Mouse (Mus musculus): ENCODE measurements around the gene D430042O09Rik.

The D430042O09Rik gene

DNA sequence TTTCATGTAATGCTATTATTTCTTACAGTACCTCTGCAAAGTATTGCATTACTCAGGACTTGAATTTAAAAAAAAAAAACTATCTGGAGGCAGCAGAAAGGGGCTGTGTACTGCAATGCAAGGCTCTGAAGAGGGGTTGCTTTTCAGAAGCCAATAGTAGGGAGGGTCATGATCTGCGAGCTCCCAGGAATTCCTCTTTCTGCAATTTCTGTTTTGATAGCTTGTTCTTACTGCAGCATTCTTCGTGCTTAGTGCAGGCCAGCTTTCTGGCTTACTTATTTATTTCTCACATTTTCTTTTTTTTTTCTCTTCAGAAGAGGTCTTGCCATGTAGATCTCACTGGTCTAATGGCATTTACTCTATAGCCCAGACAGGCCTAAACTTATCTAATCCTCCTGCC is 32.8 kb downstream of the D430042O09Rik start:
- DNase-seq (ENCODE audit: low spot score) = no peak

DNA sequence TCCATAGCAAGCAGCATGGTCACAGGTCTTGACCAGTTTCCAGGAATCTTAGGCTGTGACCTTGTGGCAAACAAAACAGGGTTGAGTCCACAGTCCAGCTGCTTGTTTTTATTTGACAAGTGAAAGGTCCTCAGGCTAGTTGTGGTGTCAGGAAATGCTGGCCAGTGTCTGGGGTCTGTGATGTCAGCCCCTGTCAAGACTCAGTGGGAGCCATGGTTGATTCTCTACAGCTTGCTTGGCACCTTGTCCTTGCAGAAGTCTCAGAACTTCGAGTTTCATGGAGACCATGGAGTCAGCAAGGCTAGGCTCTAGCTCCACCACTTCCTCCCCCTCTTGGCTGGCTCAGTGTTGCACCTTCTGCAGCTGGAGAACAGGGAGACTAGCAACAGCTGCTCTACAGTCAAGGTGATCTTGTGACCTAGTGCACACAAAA is 33.6 kb downstream of the D430042O09Rik start:
- peak; percentile 81 for DNase-seq (ENCODE audit: low spot score)

DNA sequence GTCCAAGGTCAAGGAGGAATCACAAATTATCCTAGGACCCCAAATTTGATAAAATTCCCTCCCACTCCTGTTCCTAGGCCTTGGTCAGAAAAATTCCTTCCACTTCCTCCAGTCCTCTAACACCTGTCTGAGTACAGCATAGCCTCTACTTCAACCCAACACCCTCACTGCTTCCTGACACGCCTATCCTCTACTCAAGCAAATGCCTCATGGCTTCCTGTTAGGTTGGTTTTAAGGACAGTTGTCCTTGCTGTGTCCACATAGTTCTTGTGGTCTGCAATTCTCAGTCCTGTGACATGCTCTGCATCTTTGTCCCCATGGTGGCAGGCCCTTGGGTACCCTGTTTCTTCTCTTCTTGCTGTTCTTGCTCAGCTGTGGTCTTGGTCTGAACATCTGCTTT is 37.1 kb downstream of the D430042O09Rik start:
- no peak for DNase-seq (ENCODE audit: low spot score)

- DNase-seq (ENCODE audit: low spot score) = no peak
These were observed 39.1 kb downstream of the D430042O09Rik start for GRCm38 (mm10) chr7:125746621-125747315.

DNA sequence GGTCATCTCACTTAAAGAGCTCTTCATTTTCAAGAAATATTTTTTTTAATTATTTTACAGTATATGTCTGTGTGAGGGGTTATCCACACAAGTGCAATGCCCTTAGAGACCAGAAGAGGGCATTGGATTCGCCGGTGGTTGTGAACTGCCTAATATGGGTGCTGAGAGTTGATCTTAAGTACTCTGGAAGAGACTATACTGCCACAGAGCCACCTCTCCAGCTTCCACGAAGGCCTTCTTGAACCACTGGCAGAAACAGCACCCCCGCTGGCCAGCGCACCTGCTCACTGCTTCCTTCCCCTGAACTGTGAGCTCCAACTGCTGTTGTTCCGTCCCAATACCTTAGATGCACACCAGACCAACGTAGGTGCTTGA is 39.6 kb downstream of the D430042O09Rik start:
- no peak for DNase-seq (ENCODE audit: low spot score)

DNA sequence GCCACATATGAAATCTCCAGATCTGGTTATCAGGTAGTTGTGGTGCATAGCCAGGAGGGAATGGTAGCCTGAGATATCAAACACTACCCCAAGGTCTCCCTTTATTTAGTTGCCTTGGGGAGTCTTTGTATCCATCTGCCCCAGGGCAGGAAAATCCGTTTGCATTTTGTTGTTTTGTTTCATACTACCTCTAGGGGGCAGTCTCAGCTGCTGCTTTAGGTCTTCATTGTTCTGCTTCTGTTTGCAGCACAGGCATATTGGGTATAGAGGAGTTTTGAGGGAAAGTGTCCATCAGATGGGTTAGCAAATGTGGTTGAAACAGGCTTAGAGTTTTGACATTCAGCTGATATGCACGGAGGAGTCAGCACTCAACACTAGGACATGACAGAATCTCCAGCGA is 40.5 kb downstream of the D430042O09Rik start:
- DNase-seq (ENCODE audit: low spot score) = no peak

- no peak for DNase-seq (ENCODE audit: low spot score)
These were observed 45.1 kb downstream of the D430042O09Rik start for GRCm38 (mm10) chr7:125752699-125753325.

DNA sequence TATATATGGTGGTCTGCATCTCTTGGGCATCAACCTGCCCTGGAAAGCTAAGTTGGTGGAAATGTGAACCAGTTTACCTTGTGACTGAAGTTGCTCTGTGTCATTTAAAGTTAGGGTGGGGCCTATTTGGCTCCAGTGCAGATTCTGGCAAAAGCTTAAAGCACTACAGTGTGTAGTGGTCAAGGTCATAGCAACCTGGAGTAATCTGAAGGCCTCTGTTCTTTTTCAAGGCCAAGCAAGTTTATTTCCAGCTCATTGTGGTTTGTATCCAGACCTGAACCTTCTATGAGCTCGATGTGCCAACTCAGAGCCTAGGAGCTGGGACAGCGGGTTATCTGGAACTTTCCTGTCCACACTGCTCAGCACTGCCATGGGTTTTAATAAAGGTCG is 45.6 kb downstream of the D430042O09Rik start:
- no peak for DNase-seq (ENCODE audit: low spot score)

DNA sequence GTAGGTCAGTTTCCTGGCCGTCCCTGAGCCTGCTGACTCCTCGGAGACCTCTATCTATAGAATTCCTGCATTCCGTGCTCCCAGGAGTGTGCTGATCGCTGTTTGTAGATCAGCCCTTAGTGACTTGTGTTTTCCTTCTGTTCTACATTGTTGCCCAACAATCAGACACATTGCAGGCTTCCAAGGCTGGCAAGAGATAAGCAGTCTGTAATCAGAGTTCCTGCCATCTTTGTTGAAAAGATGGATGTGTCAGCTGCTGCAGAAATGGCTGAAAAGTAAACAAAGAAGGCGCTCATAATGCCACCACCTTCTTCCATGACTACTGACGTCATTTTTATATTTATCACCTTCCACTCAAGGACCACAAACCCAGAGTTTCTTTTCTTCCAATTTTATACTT is 49.1 kb downstream of the D430042O09Rik start:
- DNase-seq (ENCODE audit: low spot score) = no peak

DNA sequence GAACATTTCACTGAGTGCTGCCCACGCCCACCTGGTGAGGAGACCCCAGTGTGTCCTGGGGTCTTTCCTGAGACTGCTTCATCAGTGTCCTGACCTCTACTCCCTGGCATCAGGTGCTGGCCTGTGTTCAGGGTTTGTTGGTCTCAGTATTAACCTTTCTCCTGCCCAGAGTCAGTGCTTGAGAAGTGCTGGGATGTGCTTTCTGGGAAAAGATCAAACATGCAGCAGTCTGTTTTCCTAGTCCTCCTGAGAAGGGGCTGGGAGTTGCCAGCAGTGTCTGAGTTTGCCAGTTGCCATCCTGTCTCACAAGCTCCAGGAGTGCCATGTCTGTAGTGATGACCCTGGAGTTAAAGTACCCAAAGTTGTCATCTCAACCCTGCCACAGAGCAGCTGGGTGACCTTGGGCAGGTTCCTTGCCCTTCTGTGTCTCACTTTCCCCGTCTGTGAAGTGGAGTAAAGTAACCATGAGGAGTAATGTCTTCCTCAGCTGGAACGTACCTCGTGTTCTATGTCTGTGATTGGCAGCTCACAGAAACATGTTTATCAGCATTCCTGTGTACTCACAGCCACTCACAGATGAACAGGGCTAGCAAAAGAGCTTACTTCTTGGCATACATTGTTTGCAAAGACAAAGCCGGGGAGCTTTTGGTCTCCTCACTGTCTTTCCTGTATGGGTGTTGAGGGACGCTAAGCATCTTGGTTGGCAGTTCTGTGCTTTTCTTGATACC is 50.4 kb downstream of the D430042O09Rik start:
- DNase-seq (ENCODE audit: low spot score) = no peak

- no peak for DNase-seq (ENCODE audit: low spot score)
These were observed 54.6 kb downstream of the D430042O09Rik start for GRCm38 (mm10) chr7:125762289-125762688.

DNA sequence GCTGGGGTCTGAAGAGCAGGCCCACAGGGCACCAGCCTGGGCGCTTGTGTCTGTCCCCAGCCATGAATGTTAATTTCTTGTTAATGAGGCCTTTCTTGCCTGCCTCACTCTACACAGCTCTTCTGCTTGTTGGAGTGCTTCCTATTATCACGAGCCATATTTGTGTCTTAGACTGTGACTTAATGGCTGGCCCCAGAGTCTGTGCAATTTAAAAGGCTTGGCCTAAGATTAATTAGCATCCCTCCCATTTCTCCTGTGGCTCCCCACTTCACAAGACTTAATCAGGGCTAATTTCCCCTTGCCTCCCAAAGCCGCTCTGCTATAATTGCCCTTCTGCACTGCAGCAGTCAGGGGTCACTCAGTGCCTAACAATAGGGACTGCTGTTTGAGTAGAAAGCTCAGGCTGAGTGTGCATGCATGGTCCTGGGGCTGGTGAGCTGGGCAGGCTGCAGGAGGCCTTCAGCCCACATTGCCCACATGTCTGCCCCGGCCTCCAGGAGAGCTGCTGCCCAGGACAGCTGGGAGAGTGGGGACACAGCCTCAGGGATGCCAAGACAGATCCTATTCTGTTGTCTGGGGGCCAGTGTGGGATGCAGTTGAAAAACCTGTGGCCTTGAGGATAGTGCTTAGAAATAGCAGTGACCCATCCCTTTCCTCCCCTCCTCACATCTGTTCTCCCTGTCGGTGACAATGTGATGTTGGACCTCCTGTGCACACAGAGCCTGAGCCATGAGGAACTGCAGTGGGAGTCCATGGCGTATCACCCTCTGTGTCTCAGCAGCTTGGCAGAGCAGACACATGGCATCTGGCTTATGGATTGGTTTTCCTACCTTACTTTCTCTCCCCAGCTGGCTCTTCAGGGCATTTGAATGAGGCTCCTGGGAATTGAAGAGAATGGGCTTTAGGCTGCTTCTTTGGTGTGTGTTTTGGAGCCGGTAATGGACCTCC is 55.5 kb downstream of the D430042O09Rik start:
- DNase-seq (ENCODE audit: low spot score) = no peak

DNA sequence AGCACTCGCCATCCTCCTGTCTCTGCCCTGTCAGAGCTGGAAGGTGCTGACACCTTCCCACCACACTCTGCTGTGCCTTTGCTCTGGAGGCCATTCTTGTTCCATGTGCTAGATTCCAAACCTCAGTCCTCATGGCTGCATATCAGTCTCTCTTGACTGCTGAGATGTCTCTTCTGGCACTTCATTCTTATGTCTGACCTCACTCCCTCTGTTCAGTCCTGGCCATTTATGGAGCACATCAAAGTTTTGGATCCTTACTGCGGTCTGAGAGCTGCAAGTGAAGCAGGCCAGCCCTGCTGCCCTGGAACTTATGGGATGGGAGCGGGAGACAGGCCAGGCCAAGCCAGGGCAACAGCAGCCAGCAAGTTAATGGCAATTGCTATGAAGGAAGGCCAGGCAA is 56.7 kb downstream of the D430042O09Rik start:
- DNase-seq (ENCODE audit: low spot score) = no peak

- DNase-seq (ENCODE audit: low spot score) = no peak
These were observed 59.5 kb downstream of the D430042O09Rik start for GRCm38 (mm10) chr7:125766976-125767831.

DNA sequence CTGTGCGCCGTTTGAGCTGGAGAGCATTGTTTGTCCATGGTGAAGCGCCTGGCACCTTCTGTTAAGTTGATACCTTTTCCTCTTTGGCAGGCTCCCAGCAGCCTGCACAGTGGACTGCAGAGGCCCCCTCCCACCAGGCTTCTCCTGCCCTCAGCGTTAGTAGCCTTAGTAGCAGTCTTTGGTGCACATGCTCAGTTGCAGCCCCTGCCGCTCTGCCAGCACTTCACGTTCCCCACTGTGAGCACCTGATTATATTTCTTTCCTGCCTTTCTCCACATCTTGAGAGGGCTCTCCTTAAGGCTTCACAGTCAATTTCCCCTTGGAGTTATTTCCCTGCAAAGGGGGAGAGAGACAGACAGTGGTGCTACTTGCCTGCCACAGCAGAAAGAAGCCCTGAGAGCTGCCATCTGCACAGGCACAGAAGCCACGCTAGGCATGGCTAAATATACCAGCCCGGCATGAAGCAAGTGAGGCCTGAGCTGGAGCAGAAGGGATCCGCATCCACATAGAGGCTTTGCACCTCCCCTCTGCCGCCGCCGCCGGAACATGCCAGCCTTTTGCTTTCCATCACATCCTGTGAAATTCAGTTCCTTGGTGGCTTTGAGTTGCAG is 65.4 kb downstream of the D430042O09Rik start:
- DNase-seq (ENCODE audit: low spot score) = no peak

DNA sequence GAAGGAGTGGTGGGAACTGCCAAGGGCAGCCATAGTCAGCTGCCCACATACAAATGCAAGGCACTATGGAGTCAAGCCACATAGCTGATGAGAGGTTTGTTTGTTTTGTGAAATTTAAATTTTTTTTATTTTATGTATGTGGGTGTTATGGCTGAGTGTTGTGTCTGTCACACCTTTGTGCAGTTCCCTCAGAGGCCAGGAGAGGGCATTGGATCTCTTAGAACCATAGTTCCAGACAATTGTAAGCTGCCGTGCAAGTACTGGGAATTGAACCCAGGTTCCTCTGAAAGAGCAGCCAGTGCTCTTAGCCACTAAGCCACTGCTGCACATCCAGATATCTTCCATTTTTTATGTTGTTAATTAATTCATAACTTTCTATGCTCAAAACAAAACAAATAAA is 75.5 kb downstream of the D430042O09Rik start:
- DNase-seq (ENCODE audit: low spot score) = no peak

DNA sequence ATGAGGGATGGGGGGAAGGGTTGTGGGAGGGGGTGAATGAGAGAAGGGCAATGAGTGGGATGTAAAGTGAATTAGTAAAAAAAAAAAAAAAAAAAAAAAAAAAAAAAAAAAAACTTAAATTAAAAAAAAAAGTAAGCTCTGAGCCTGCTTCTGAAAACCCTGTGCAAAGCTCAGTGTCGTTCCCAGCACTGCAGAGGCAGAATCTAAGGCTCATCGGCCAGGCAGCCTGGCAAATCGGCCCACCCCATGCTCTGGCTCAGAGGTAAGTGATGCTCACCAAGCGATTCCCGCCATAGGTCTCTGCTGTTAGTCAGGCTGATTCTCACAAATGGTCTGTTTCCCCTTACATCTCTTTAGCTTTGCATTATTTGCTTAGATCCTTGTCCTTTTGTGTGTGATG is 78.4 kb downstream of the D430042O09Rik start:
- no peak for DNase-seq (ENCODE audit: low spot score)

DNA sequence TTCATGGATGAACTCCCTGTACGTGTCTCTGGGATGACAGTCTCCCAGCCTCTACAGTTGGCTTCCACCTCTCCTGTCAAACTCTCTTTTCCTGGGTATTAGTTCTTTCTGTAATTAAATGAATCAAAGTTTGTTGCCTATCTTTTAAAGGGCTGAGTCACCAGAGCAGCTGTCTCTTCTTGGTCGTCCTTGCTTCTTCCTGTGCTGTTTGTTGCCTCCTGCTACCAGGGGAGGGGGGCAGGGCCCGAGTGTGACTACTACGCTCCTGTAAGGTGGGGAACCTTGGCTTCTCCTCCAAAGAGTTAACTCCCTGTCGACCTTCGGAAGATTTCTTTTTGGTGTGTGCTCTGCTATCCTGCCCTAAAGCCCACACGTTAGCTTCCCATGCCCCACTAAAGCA is 79.4 kb downstream of the D430042O09Rik start:
- DNase-seq (ENCODE audit: low spot score) = no peak

- DNase-seq (ENCODE audit: low spot score) = no peak
These were observed 82.4 kb downstream of the D430042O09Rik start for GRCm38 (mm10) chr7:125790039-125790438.

GRCm38 (mm10) chr7:125806571-125806970 is 98.9 kb downstream of the D430042O09Rik start:
- no peak for DNase-seq (ENCODE audit: low spot score)

DNA sequence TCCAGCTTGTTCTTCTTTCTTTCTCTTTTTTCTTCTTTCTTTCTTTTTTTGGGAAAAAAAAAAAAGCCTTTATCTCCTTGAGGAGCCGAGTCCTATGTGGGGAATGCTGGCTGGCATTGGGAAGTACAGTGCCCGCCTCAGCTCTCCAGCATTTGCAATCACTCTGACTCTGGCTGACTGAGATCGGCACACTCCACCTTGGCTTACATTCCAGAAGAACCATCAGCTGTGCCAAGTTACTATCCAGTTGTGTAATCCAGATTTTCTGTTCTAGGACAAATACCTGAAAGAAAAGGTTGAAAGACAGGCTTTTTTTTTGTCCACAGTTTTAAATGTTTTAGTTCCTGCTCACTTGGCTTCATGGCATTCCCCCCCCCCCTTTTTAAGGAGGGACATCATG is 100.5 kb downstream of the D430042O09Rik start:
- no peak for DNase-seq (ENCODE audit: low spot score)

Data from yolk sac, embryonic 10.5 days (tissue).